Mouse (Mus musculus) retina, embryonic 14.5 days (tissue): ENCODE data around the gene Slc16a14.
A peak's percentile ranks its signal among the peaks of the same experiment; 100 is the strongest.

Source experiments
- DNase-seq: peaks from one replicate; pipeline ENCODE4 v3.0.0-alpha.2; 2015; ENCODE audit warnings: low spot score

The Slc16a14 gene

GRCm38 (mm10) chr1:84910177-84910804, 24.6 kb downstream of the Slc16a14 start:
- no peak for DNase-seq

GRCm38 (mm10) chr1:84904467-84904866, 30.5 kb downstream of the Slc16a14 start:
- DNase-seq, result no peak

GRCm38 (mm10) chr1:84899156-84899555, 35.8 kb downstream of the Slc16a14 start:
- DNase-seq, result no peak

GRCm38 (mm10) chr1:84897364-84897763, 37.6 kb downstream of the Slc16a14 start:
- DNase-seq, result no peak

- no peak for DNase-seq
These were observed 43.2 kb downstream of the Slc16a14 start for GRCm38 (mm10) chr1:84891746-84892145.

GRCm38 (mm10) chr1:84890503-84890902, 44.4 kb downstream of the Slc16a14 start:
- DNase-seq, result no peak

- peak; percentile 46 for DNase-seq
These were observed 44.9 kb downstream of the Slc16a14 start for GRCm38 (mm10) chr1:84890005-84890393.

GRCm38 (mm10) chr1:84889330-84890004, 45.5 kb downstream of the Slc16a14 start:
- no peak for DNase-seq

- no peak for DNase-seq
These were observed 49.0 kb downstream of the Slc16a14 start for GRCm38 (mm10) chr1:84885921-84886320.

- no peak for DNase-seq
These were observed 49.8 kb downstream of the Slc16a14 start for GRCm38 (mm10) chr1:84885174-84885573.

- DNase-seq, result no peak
These were observed 51.0 kb downstream of the Slc16a14 start for GRCm38 (mm10) chr1:84883889-84884288.

- DNase-seq, result no peak
These were observed 52.0 kb downstream of the Slc16a14 start for GRCm38 (mm10) chr1:84882937-84883336.

GRCm38 (mm10) chr1:84882066-84882532, 52.8 kb downstream of the Slc16a14 start:
- DNase-seq, result no peak

GRCm38 (mm10) chr1:84881248-84882065, 53.5 kb downstream of the Slc16a14 start:
- DNase-seq, result no peak

GRCm38 (mm10) chr1:84879571-84880120, 55.3 kb downstream of the Slc16a14 start:
- no peak for DNase-seq

GRCm38 (mm10) chr1:84877590-84877989, 57.3 kb downstream of the Slc16a14 start:
- no peak for DNase-seq

- DNase-seq, result no peak
These were observed 62.0 kb downstream of the Slc16a14 start for GRCm38 (mm10) chr1:84872939-84873338.

GRCm38 (mm10) chr1:84872105-84872504, 62.8 kb downstream of the Slc16a14 start:
- no peak for DNase-seq

GRCm38 (mm10) chr1:84871131-84871530, 63.8 kb downstream of the Slc16a14 start:
- no peak for DNase-seq

GRCm38 (mm10) chr1:84869498-84869897, 65.4 kb downstream of the Slc16a14 start:
- no peak for DNase-seq

- no peak for DNase-seq
These were observed 66.1 kb downstream of the Slc16a14 start for GRCm38 (mm10) chr1:84868841-84869240.

GRCm38 (mm10) chr1:84868311-84868710, 66.6 kb downstream of the Slc16a14 start:
- DNase-seq, result no peak
